Mouse (Mus musculus) embryonic facial prominence, embryonic 14.5 days (tissue): ENCODE measurements around the gene Ugt2b34. TPM values are rescaled to one million over a fixed set of nuclear protein-coding genes. Genes with fewer than 3 reads are reported as not detected.

Experiments used
- polyA plus RNA-seq: library from polyadenylated mRNA; unstranded; fragments of >200 nt; fragmentation: Nextera tagmentation; extraction: Ambion mirVana; gene quantifications from 2 replicates; pipeline ENCODE4 v1.2.1, GENCODE M21; 2014

The Ugt2b34 gene
- polyA plus RNA-seq, 1 experiment from 2014 or later, result not detected

Other genes starting within 250 kb of the Ugt2b34 start
- gene Tmprss11b, start 230.6 kb downstream of the Ugt2b34 start, polyA plus RNA-seq, result 0.81 and 1.1 TPM in 2 replicates
- 0.05 and 0.24 TPM in 2 replicates for gene Tmprss11e, start 161.1 kb downstream of the Ugt2b34 start, polyA plus RNA-seq
- gene Ythdc1, start 102.7 kb downstream of the Ugt2b34 start, polyA plus RNA-seq, result 41.9 and 42.5 TPM in 2 replicates
- not detected in 2 replicates for gene Ugt2b1, start 19.6 kb upstream of the Ugt2b34 start, polyA plus RNA-seq
- gene Ugt2b35, start 93.9 kb upstream of the Ugt2b34 start, polyA plus RNA-seq, result not detected in 2 replicates
- gene Ugt2b36, start 185.6 kb upstream of the Ugt2b34 start, polyA plus RNA-seq, result 0.14 and 0.46 TPM in 2 replicates
- gene Ugt2b5, start 233.4 kb upstream of the Ugt2b34 start, polyA plus RNA-seq, result not detected in 2 replicates